Mouse (Mus musculus) stomach, postnatal 0 days (tissue): ENCODE data around the gene Tubgcp6. TPM values are rescaled to one million over a fixed set of nuclear protein-coding genes. Genes with fewer than 3 reads are reported as not detected.

Experiments used
- ATAC-seq: fragments of 200-750 bp; cut with Nextera tagmentation; 2 replicates; pipeline ENCODE4 v1.8.0; 2017; ENCODE audit not compliant: low FRiP score, low TSS enrichment
- DNase-seq: peaks from one replicate; pipeline ENCODE4 v3.0.0-alpha.2; 2016; ENCODE audit warnings: low spot score
- H3K27ac ChIP-seq: fragments of 300-500 bp; sonication (generic); replicated peaks from 2 replicates; pipeline ENCODE4 v1.5.1; 2014; ENCODE audit warnings: mild to moderate bottlenecking, control low read depth
- H3K27me3 ChIP-seq: fragments of 300-500 bp; sonication (generic); 2 replicates; pipeline ENCODE4 v1.6.1; 2014; ENCODE audit warnings: low read length; ENCODE audit not compliant: control insufficient read depth, insufficient read depth
- H3K36me3 ChIP-seq: fragments of 300-500 bp; sonication (generic); 2 replicates; pipeline ENCODE4 v1.6.1; 2014; ENCODE audit warnings: low read length, mixed read lengths; ENCODE audit not compliant: control insufficient read depth, insufficient read depth
- H3K4me1 ChIP-seq: fragments of 300-500 bp; sonication (generic); replicated peaks from 2 replicates; pipeline ENCODE4 v1.6.1; 2014; ENCODE audit warnings: antibody characterized with exemption; ENCODE audit not compliant: control insufficient read depth, insufficient read depth
- H3K4me2 ChIP-seq: fragments of 300-500 bp; sonication (generic); replicated peaks from 2 replicates; pipeline ENCODE4 v1.6.1; 2014; ENCODE audit warnings: low read depth, mild to moderate bottlenecking, control low read depth, moderate library complexity
- H3K4me3 ChIP-seq: fragments of 300-500 bp; sonication (generic); 2 replicates; pipeline ENCODE4 v1.5.1; 2014; ENCODE audit warnings: low read depth, low read length, control low read depth
- H3K9ac ChIP-seq: fragments of 300-500 bp; sonication (generic); 2 replicates; pipeline ENCODE4 v1.6.1; 2014; ENCODE audit warnings: mild to moderate bottlenecking, low read length, control low read depth, mixed read lengths
- H3K9me3 ChIP-seq: fragments of 300-500 bp; sonication (generic); 2 replicates; pipeline ENCODE4 v1.6.1; 2016; ENCODE audit warnings: low read length; ENCODE audit not compliant: control insufficient read depth
- CTCF ChIP-seq: IDR thresholded peaks from 2 replicates; pipeline ENCODE4 v1.5.1; 2016; ENCODE audit warnings: antibody characterized with exemption, low read depth, mild to moderate bottlenecking, moderate library complexity
- EP300 ChIP-seq: optimal IDR thresholded peaks from 2 replicates; pipeline ENCODE3; 2016; ENCODE audit warnings: antibody characterized with exemption
- WGBS: fragments of 180-500 bp; shearing (Covaris S2); extraction: QIAGEN DNeasy Blood & Tissue Kit; methylation state at CpG from one replicate; pipeline ENCODE4 v1.1.7; 2014; 5-methylcytosine and 5-hydroxymethylcytosine counted together
- polyA plus RNA-seq: library from polyadenylated mRNA; unstranded; fragments of >200 nt; fragmentation: Nextera tagmentation; extraction: Ambion mirVana; gene quantifications from 2 replicates; pipeline ENCODE4 v1.2.1, GENCODE M21; 2015

Gene Tubgcp6
- polyA plus RNA-seq, 1 experiment from 2014 or later, result 4.0 TPM

DNA sequence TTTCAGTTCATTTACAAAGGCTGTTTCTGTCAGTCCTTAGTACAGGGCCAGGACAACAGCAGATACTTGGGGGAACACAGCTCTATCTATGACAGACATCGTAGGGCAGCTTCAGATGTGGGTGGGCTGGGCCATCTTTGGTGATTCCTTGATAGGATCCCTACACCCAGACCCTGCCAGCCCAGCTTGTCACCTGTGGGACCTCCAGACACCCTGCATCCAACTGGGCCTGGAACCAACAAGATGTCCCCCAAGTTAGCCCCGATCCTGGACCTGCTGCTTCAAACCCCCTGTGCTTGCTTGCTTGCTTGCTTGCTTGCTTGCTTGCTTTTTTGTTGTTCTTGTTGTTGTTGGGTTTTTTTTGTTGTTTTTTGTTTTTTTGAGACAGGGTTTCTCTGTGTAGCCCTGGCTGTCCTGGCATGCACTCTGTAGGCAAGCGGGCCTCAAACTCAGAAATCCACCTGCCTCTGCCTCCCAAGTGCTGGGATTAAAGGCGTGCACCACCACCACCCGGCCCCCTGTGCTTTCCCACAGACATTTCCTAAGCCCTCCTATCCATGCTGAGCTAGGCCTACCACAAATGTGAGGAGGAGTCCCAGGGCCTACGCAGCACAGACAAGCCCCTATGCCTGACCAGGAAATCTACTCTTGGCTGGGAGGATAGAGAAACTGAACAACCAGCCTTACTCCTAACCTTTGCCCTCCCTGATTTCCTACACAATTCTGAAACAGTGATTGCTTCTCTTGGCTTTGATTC lies 61.0 kb downstream of the Tubgcp6 start:
- Histone ChIP-seq H3K9ac (no peak overlapping the region), H3K4me2 (no peak overlapping the region), H3K27ac (no peak overlapping the region), H3K4me3 (no peak overlapping the region), H3K9me3 (no peaks in the 10 kb centered on the region), H3K4me1 (no peaks in the 10 kb centered on the region), H3K27me3 (no peaks in the 10 kb centered on the region; the same call in 1 of the 2 replicates), H3K36me3 (no peaks in the 10 kb centered on the region)
- DNase-seq (no peak), ATAC-seq (no peak)
- WGBS, result 89% methylated on average over 6 of the region's 6 CpGs
- no peak for TF ChIP-seq EP300
- TF ChIP-seq CTCF, result no peak

DNA sequence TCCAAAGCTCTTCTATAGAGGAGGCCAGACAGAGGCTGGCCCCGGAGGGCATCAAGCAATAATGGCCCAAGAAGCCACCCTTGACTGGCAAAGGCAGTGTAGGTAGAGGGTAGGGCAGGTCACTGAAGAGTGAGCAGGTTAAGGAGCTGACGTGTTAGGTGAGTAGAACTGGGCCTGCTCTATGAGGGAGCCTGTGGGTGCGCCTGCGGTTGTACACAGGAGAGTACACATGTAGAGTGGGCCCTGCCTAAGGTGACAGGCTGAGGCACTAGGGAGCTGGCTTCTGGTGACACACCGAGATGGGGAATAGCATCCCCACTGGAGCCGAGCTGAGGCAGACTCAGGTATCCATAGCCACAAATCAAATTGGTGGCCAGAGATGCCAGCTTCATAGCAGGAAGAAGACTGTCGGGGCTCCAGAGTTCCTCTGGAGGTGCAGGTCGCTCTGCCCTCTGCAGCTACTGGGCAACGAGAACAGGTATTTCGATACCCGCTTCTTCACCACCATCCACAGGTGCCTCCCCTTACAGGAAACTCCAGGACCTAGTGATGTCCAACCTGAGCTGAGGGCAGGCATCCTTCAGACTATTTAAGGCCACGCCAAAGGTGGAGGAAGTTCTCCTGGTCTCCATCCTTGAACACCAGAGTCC lies 62.0 kb downstream of the Tubgcp6 start:
- H3K4me2 ChIP-seq, result no peak overlapping the region
- no peaks in the 10 kb centered on the region; the same call in 1 of the 2 replicates for H3K27me3 ChIP-seq
- H3K27ac ChIP-seq, result no peak overlapping the region
- WGBS, result 86% methylated on average over 12 of the region's 12 CpGs
- H3K9ac ChIP-seq, result no peak overlapping the region
- no peak for TF ChIP-seq EP300
- TF ChIP-seq CTCF, result no peak
- H3K36me3 ChIP-seq, result no peaks in the 10 kb centered on the region
- DNase-seq, result no peak
- no peak for ATAC-seq
- no peaks in the 10 kb centered on the region for H3K9me3 ChIP-seq
- no peak overlapping the region for H3K4me3 ChIP-seq
- no peaks in the 10 kb centered on the region for H3K4me1 ChIP-seq

DNA sequence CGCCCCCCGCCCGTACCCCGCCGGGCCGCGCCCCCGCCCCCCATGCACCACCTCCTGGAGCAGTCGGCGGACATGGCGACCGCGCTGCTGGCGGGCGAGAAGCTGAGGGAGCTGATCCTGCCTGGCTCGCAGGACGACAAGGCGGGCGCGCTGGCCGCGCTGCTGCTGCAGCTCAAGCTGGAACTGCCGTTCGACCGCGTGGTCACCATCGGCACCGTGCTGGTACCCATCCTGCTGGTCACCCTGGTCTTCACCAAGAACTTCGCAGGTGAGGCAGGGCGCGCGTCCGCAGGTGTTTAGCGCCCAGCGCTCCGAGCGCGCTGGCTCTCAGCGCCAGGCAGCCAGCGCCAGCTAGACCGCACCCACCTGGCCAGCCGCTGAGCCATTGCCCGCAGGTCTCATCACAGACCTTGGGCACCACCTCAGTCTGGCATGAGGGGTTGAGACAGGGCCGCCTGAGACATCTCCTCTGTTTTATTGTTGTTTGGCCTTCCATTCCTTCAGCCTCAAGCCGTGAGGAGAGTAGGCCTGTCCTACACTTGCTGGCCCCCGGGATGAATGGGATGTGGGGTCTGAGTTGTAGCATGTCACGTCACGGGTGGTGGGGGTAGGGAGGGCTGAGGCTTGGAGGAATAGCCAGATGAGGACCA lies 62.8 kb downstream of the Tubgcp6 start:
- Histone ChIP-seq H3K27ac (no peak overlapping the region), H3K4me1 (no peaks in the 10 kb centered on the region), H3K4me3 (peak overlapping the region; percentile 53), H3K9me3 (no peaks in the 10 kb centered on the region), H3K27me3 (no peaks in the 10 kb centered on the region; the same call in 1 of the 2 replicates), H3K4me2 (peak overlapping the region; percentile 95), H3K9ac (peak overlapping the region; percentile 51), H3K36me3 (no peaks in the 10 kb centered on the region)
- DNase-seq (peak; percentile 39), ATAC-seq (peak; percentile 25)
- TF ChIP-seq EP300, result no peak
- TF ChIP-seq CTCF, result no peak
- 2% methylated on average over 39 of the region's 48 CpGs for WGBS

DNA sequence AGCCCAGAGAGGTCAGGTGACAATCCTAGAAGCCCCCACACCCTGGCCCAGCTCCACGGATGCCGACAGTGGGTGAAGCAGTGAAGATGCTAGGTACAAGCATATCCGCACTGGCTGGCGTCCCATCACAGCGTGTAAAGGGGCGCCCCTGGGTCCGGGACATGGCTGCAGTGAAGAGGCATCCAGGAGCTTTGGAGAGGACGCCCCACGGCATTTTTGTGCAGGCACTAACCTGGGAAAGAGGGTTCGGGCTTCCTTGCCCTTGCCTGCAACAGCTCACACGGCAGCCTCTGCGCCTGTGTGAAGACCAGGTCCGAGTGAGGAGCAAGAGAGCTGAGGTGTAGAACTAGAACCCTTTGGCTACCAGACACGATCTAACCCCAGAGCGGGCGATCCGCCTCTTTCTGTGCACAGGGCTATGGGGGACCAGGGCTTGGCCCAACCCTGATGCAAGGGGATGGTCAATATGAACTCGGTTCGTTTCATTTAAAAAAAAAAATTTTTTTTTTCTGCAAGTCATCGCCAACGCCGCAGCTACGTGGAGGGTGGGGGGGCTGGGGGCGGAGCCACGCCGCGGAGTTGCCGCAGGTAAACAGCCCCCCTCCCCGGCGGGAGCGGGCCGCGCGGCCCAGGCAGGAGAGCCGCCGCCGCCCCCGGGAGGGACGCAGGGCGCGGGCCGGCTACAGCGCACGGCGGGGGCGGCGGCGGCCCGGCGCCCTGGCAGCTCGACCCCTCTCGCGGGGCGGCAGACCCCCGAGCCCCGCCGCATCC lies 63.6 kb downstream of the Tubgcp6 start, which contains the start of gene Panx2:
Panx2 (plus strand) TSS at position 574 of the 771 bp plus-strand sequence.
- peak within 1 kb of the TSS; percentile 51 for H3K9ac ChIP-seq
- H3K27ac ChIP-seq, result no peak within 1 kb of the TSS
- peak within 1 kb of the TSS; percentile 95 for H3K4me2 ChIP-seq
- no peaks in the 10 kb centered on the region for H3K9me3 ChIP-seq
- no peak for ATAC-seq
- peak within 1 kb of the TSS; percentile 53 for H3K4me3 ChIP-seq
- no peaks in the 10 kb centered on the region for H3K36me3 ChIP-seq
- no peak for DNase-seq
- 1% methylated on average over 46 of the region's 57 CpGs for WGBS
- TF ChIP-seq CTCF, result no peak
- no peak for TF ChIP-seq EP300
- no peaks in the 10 kb centered on the region for H3K4me1 ChIP-seq
- no peaks in the 10 kb centered on the region; the same call in 1 of the 2 replicates for H3K27me3 ChIP-seq

GRCm38 (mm10) chr15:89058736-89059135 lies 64.2 kb downstream of the Tubgcp6 start:
- Histone ChIP-seq H3K36me3 (no peaks in the 10 kb centered on the region), H3K4me2 (no peak overlapping the region), H3K27ac (no peak overlapping the region), H3K4me1 (no peaks in the 10 kb centered on the region), H3K27me3 (no peaks in the 10 kb centered on the region; the same call in 1 of the 2 replicates), H3K9me3 (no peaks in the 10 kb centered on the region), H3K4me3 (no peak overlapping the region), H3K9ac (no peak overlapping the region)
- ATAC-seq, result no peak
- WGBS, result 23% methylated on average over 6 of the region's 6 CpGs
- no peak for TF ChIP-seq EP300
- no peak for TF ChIP-seq CTCF
- DNase-seq, result no peak
